Mouse (Mus musculus): ENCODE results near the gene Ugcg. TPM values are rescaled to one million over a fixed set of nuclear protein-coding genes. Genes with fewer than 3 reads are reported as not detected.

Ugcg gene
- polyA plus RNA-seq, 1 experiment, result 9.8 TPM

GRCm38 (mm10) chr4:59190650-59191424, 1.8 kb downstream of the Ugcg start:
- Histone ChIP-seq H3K27ac (ENCODE audit: control insufficient read depth, insufficient read depth, low read depth, low read length) (no peak overlapping the region), H3K27me3 (ENCODE audit: control insufficient read depth, insufficient read depth, low read length) (no peaks in the 10 kb centered on the region), H3K4me1 (ENCODE audit: control insufficient read depth, insufficient read depth, low read length) (no peaks in the 10 kb centered on the region; the same call in none of the 2 replicates), H3K36me3 (ENCODE audit: control insufficient read depth, insufficient read depth, low read length) (no peaks in the 10 kb centered on the region), H3K4me3 (ENCODE audit: control insufficient read depth, low read depth, low read length) (no peak overlapping the region)
- TF ChIP-seq POLR2A (IDR thresholded peaks at IDR 0.05; ENCODE audit: control insufficient read depth, low read depth, low read length) (no peak), CTCF (IDR thresholded peaks at IDR 0.05; ENCODE audit: control insufficient read depth, insufficient read depth, insufficient replicate concordance, low read depth, low read length) (no peak)

- H3K4me3 ChIP-seq (ENCODE audit: control insufficient read depth, low read depth, low read length), result no peak overlapping the region
- TF ChIP-seq POLR2A (IDR thresholded peaks at IDR 0.05; ENCODE audit: control insufficient read depth, low read depth, low read length) (no peak), CTCF (IDR thresholded peaks at IDR 0.05; ENCODE audit: control insufficient read depth, insufficient read depth, insufficient replicate concordance, low read depth, low read length) (no peak)
- H3K27me3 ChIP-seq (ENCODE audit: control insufficient read depth, insufficient read depth, low read length), result no peaks in the 10 kb centered on the region
- peaks cover 3% of the 10 kb centered on the region for H3K4me1 ChIP-seq (ENCODE audit: control insufficient read depth, insufficient read depth, low read length)
- H3K27ac ChIP-seq (ENCODE audit: control insufficient read depth, insufficient read depth, low read depth, low read length), result no peak overlapping the region
- H3K36me3 ChIP-seq (ENCODE audit: control insufficient read depth, insufficient read depth, low read length), result no peaks in the 10 kb centered on the region; the same call in 1 of the 2 replicates
Observed at GRCm38 (mm10) chr4:59194731-59195496, 5.9 kb downstream of the Ugcg start.

- Histone ChIP-seq H3K4me3 (ENCODE audit: control insufficient read depth, low read depth, low read length) (no peak overlapping the region), H3K27ac (ENCODE audit: control insufficient read depth, insufficient read depth, low read depth, low read length) (no peak overlapping the region), H3K4me1 (ENCODE audit: control insufficient read depth, insufficient read depth, low read length) (peaks cover 3% of the 10 kb centered on the region; the same call in 1 of the 2 replicates), H3K27me3 (ENCODE audit: control insufficient read depth, insufficient read depth, low read length) (no peaks in the 10 kb centered on the region), H3K36me3 (ENCODE audit: control insufficient read depth, insufficient read depth, low read length) (no peaks in the 10 kb centered on the region; the same call in 1 of the 2 replicates)
- TF ChIP-seq POLR2A (IDR thresholded peaks at IDR 0.05; ENCODE audit: control insufficient read depth, low read depth, low read length), result no peak
- no peak for TF ChIP-seq CTCF (IDR thresholded peaks at IDR 0.05; ENCODE audit: control insufficient read depth, insufficient read depth, insufficient replicate concordance, low read depth, low read length)
Observed at GRCm38 (mm10) chr4:59196346-59197077, 7.5 kb downstream of the Ugcg start.

DNA sequence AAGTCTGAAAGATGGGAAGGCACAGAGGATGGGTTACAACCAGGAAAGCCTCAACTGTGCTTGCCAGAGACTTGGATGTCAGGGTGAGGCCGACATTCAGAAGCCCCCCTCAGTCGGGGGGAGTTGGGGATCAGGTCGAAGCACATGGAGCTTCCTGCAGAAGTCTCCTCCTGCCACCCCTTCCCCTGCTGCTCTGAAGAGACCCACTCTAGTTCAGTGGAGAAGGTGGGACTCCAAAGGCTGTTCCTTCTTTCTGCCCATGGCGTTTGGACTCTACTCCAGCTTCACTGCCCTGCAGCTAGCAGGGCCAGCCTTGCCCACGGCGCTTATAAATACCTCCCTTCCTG, 8.0 kb downstream of the Ugcg start:
- TF ChIP-seq POLR2A (IDR thresholded peaks at IDR 0.05; ENCODE audit: control insufficient read depth, low read depth, low read length) (no peak), CTCF (IDR thresholded peaks at IDR 0.05; ENCODE audit: control insufficient read depth, insufficient read depth, insufficient replicate concordance, low read depth, low read length) (no peak)
- Histone ChIP-seq H3K4me3 (ENCODE audit: control insufficient read depth, low read depth, low read length) (no peak overlapping the region), H3K4me1 (ENCODE audit: control insufficient read depth, insufficient read depth, low read length) (peaks cover 3% of the 10 kb centered on the region; the same call in 1 of the 2 replicates), H3K27me3 (ENCODE audit: control insufficient read depth, insufficient read depth, low read length) (no peaks in the 10 kb centered on the region), H3K36me3 (ENCODE audit: control insufficient read depth, insufficient read depth, low read length) (no peaks in the 10 kb centered on the region; the same call in 1 of the 2 replicates), H3K27ac (ENCODE audit: control insufficient read depth, insufficient read depth, low read depth, low read length) (no peak overlapping the region)

GRCm38 (mm10) chr4:59197462-59197861, 8.4 kb downstream of the Ugcg start:
- H3K4me1 ChIP-seq (ENCODE audit: control insufficient read depth, insufficient read depth, low read length), result peaks cover 3% of the 10 kb centered on the region; the same call in 1 of the 2 replicates

GRCm38 (mm10) chr4:59199341-59199740, 10.3 kb downstream of the Ugcg start:
- Histone ChIP-seq H3K27me3 (ENCODE audit: control insufficient read depth, insufficient read depth, low read length) (no peaks in the 10 kb centered on the region), H3K4me3 (ENCODE audit: control insufficient read depth, low read depth, low read length) (no peak overlapping the region), H3K36me3 (ENCODE audit: control insufficient read depth, insufficient read depth, low read length) (no peaks in the 10 kb centered on the region; the same call in 1 of the 2 replicates), H3K4me1 (ENCODE audit: control insufficient read depth, insufficient read depth, low read length) (peaks cover 3% of the 10 kb centered on the region; the same call in 1 of the 2 replicates), H3K27ac (ENCODE audit: control insufficient read depth, insufficient read depth, low read depth, low read length) (no peak overlapping the region)
- no peak for TF ChIP-seq CTCF (IDR thresholded peaks at IDR 0.05; ENCODE audit: control insufficient read depth, insufficient read depth, insufficient replicate concordance, low read depth, low read length)
- TF ChIP-seq POLR2A (IDR thresholded peaks at IDR 0.05; ENCODE audit: control insufficient read depth, low read depth, low read length), result no peak

More at GRCm38 (mm10) chr4:59197462-59197861, 8.4 kb downstream of the Ugcg start:
- no peak overlapping the region for H3K27ac ChIP-seq (ENCODE audit: control insufficient read depth, insufficient read depth, low read depth, low read length)
- no peaks in the 10 kb centered on the region; the same call in 1 of the 2 replicates for H3K36me3 ChIP-seq (ENCODE audit: control insufficient read depth, insufficient read depth, low read length)
- H3K4me3 ChIP-seq (ENCODE audit: control insufficient read depth, low read depth, low read length), result no peak overlapping the region
- TF ChIP-seq CTCF (IDR thresholded peaks at IDR 0.05; ENCODE audit: control insufficient read depth, insufficient read depth, insufficient replicate concordance, low read depth, low read length) (no peak), POLR2A (IDR thresholded peaks at IDR 0.05; ENCODE audit: control insufficient read depth, low read depth, low read length) (no peak)
- no peaks in the 10 kb centered on the region for H3K27me3 ChIP-seq (ENCODE audit: control insufficient read depth, insufficient read depth, low read length)
